In genomic region chr2:143078198-143078851, GRCm38 (mm10) we compare ENCODE assay signal across 27 mouse cellular contexts. TPM values are rescaled to one million over a fixed set of nuclear protein-coding genes. Genes with fewer than 3 reads are reported as not detected.
DNase-seq lines count a peak whose midpoint lies in the region; ATAC-seq lines count a peak whose summit lies in the region.
"Had no signal": no experiment of that assay in that cellular context is flagged by ENCODE, and none has a peak within 500 bp of the region (broad histone marks: within the 10 kb centered on the region; RNA-seq: fewer than 3 reads in every experiment).

Gene Otor (plus strand): TSS chr2:143078473.

- no peak within 1 kb of the TSS for H3K4me2 ChIP-seq in forebrain, embryonic 13.5 days
- H3K4me2 ChIP-seq in forebrain, embryonic 15.5 days (replicated peaks): no peak within 1 kb of the TSS
- no peak within 1 kb of the TSS for H3K4me2 ChIP-seq in midbrain, embryonic 16.5 days (ENCODE audit: low read length)
- peak within 1 kb of the TSS; percentile 32 for H3K4me2 ChIP-seq in embryonic facial prominence, embryonic 14.5 days (ENCODE audit: low read depth, low read length)
- H3K4me2 ChIP-seq: heart, embryonic 12.5 days; hindbrain, embryonic 15.5 days; intestine, embryonic 15.5 days; kidney, embryonic 15.5 days; limb, embryonic 15.5 days; neural tube, embryonic 12.5 days had no signal

- 46% methylated on average over 8 of the region's 8 CpGs for WGBS in forebrain, embryonic 13.5 days
- WGBS in forebrain, embryonic 15.5 days: 54% methylated on average over 8 of the region's 8 CpGs
- whole genome bisulfite sequencing in midbrain, embryonic 10.5 days: 81% methylated on average over 8 of the region's 8 CpGs
- WGBS in midbrain, embryonic 16.5 days: 56% methylated on average over 8 of the region's 8 CpGs
- 28% methylated on average over 8 of the region's 8 CpGs for WGBS in embryonic facial prominence, embryonic 14.5 days

- no peak within 1 kb of the TSS for H3K9ac ChIP-seq in forebrain, embryonic 13.5 days
- no peak within 1 kb of the TSS for H3K9ac ChIP-seq in forebrain, embryonic 15.5 days (replicated peaks)
- no peak within 1 kb of the TSS for H3K9ac ChIP-seq in midbrain, embryonic 16.5 days (ENCODE audit: low read depth, low read length)
- H3K9ac ChIP-seq in embryonic facial prominence, embryonic 14.5 days (ENCODE audit: low read depth, low read length): no peak within 1 kb of the TSS
- H3K9ac ChIP-seq: heart, embryonic 12.5 days; hindbrain, embryonic 15.5 days; intestine, embryonic 15.5 days; kidney, embryonic 15.5 days; limb, embryonic 15.5 days; neural tube, embryonic 12.5 days had no signal

- no peaks in the 10 kb centered on the region for H3K9me3 ChIP-seq in forebrain, embryonic 13.5 days (replicated peaks)
- no peaks in the 10 kb centered on the region for H3K9me3 ChIP-seq in forebrain, embryonic 15.5 days
- no peaks in the 10 kb centered on the region for H3K9me3 ChIP-seq in midbrain, embryonic 10.5 days (replicated peaks)
- no peaks in the 10 kb centered on the region for H3K9me3 ChIP-seq in midbrain, embryonic 16.5 days (replicated peaks; ENCODE audit: control insufficient read depth, low read length, poor library complexity, severe bottlenecking)
- no peaks in the 10 kb centered on the region for H3K9me3 ChIP-seq in embryonic facial prominence, embryonic 14.5 days (ENCODE audit: control insufficient read depth, low read length)
- H3K9me3 ChIP-seq: heart, embryonic 12.5 days; hindbrain, embryonic 15.5 days; intestine, embryonic 15.5 days; kidney, embryonic 15.5 days; limb, embryonic 15.5 days; neural tube, embryonic 12.5 days had no signal

- H3K36me3 ChIP-seq in forebrain, embryonic 13.5 days (ENCODE audit: poor library complexity, severe bottlenecking): no peaks in the 10 kb centered on the region
- no peaks in the 10 kb centered on the region for H3K36me3 ChIP-seq in forebrain, embryonic 15.5 days
- no peaks in the 10 kb centered on the region for H3K36me3 ChIP-seq in midbrain, embryonic 10.5 days
- H3K36me3 ChIP-seq in midbrain, embryonic 16.5 days (ENCODE audit: control insufficient read depth, insufficient read depth, low read length): no peaks in the 10 kb centered on the region
- no peaks in the 10 kb centered on the region for H3K36me3 ChIP-seq in embryonic facial prominence, embryonic 14.5 days (ENCODE audit: control insufficient read depth, insufficient read depth, low read length)
- H3K36me3 ChIP-seq: heart, embryonic 12.5 days; hindbrain, embryonic 15.5 days; intestine, embryonic 15.5 days; kidney, embryonic 15.5 days; limb, embryonic 15.5 days; neural tube, embryonic 12.5 days had no signal

- peaks cover 11% of the 10 kb centered on the region for H3K4me1 ChIP-seq in forebrain, embryonic 13.5 days
- H3K4me1 ChIP-seq in forebrain, embryonic 15.5 days: no peaks in the 10 kb centered on the region
- peaks cover 11% of the 10 kb centered on the region for H3K4me1 ChIP-seq in midbrain, embryonic 10.5 days
- H3K4me1 ChIP-seq in midbrain, embryonic 16.5 days (ENCODE audit: control insufficient read depth, insufficient read depth, low read length): no peaks in the 10 kb centered on the region
- H3K4me1 ChIP-seq in embryonic facial prominence, embryonic 14.5 days (ENCODE audit: control insufficient read depth, insufficient read depth, low read length): peaks cover 12% of the 10 kb centered on the region
- H3K4me1 ChIP-seq: hindbrain, embryonic 15.5 days; intestine, embryonic 15.5 days; kidney, embryonic 15.5 days; neural tube, embryonic 12.5 days had no signal

- no peak within 1 kb of the TSS for H3K27ac ChIP-seq in forebrain, embryonic 13.5 days
- no peak within 1 kb of the TSS for H3K27ac ChIP-seq in forebrain, embryonic 15.5 days (replicated peaks)
- peak within 1 kb of the TSS; percentile 17; the same call in 1 of the 2 replicates for H3K27ac ChIP-seq in midbrain, embryonic 10.5 days (replicated peaks)
- no peak within 1 kb of the TSS for H3K27ac ChIP-seq in midbrain, embryonic 16.5 days (ENCODE audit: low read length)
- peak within 1 kb of the TSS; percentile 54 for H3K27ac ChIP-seq in embryonic facial prominence, embryonic 14.5 days (replicated peaks; ENCODE audit: low read depth, low read length)
- H3K27ac ChIP-seq: gastrocnemius, adult 2 months; hindbrain, embryonic 15.5 days; intestine, embryonic 15.5 days; kidney, embryonic 15.5 days; limb, embryonic 15.5 days; neural tube, embryonic 12.5 days had no signal

- no peak within 1 kb of the TSS for H3K4me3 ChIP-seq in forebrain, embryonic 13.5 days
- no peak within 1 kb of the TSS for H3K4me3 ChIP-seq in forebrain, embryonic 15.5 days
- no peak within 1 kb of the TSS for H3K4me3 ChIP-seq in midbrain, embryonic 10.5 days
- no peak within 1 kb of the TSS for H3K4me3 ChIP-seq in midbrain, embryonic 16.5 days (ENCODE audit: low read depth, low read length)
- no peak within 1 kb of the TSS for H3K4me3 ChIP-seq in embryonic facial prominence, embryonic 14.5 days (ENCODE audit: low read depth, low read length)
- H3K4me3 ChIP-seq: gastrocnemius, adult 2 months; heart, embryonic 12.5 days; hindbrain, embryonic 15.5 days; intestine, embryonic 15.5 days; kidney, embryonic 15.5 days; limb, embryonic 15.5 days; neural tube, embryonic 12.5 days had no signal

- no peak for DNase-seq in midbrain, embryonic 10.5 days (ENCODE audit: low spot score)
- DNase-seq in embryonic facial prominence, embryonic 14.5 days (ENCODE audit: low spot score): peak; percentile 71
- DNase-seq in layer of hippocampus, adult 18-20 months (ENCODE audit: low spot score in 2 of 2): no peak
- DNase-seq: adrenal gland, postnatal 36 days; cerebellum, adult 18-20 months; cerebellum, postnatal 25 days; gastrocnemius, adult 2 months; kidney, postnatal 4 days; thymus, postnatal 14 days had no signal

- peak; percentile 59; the same call in 1 of the 2 replicates for ATAC-seq in forebrain, embryonic 13.5 days
- ATAC-seq in forebrain, embryonic 15.5 days (replicated peaks): no peak; the same call in 1 of the 2 replicates
- ATAC-seq in midbrain, embryonic 16.5 days: no peak
- ATAC-seq in embryonic facial prominence, embryonic 14.5 days (ENCODE audit: low read depth): 0 out of 2 replicates have a peak, but pooled peaks have one; percentile 74
- ATAC-seq in megakaryocyte-erythroid progenitor cell, adult 5-6 weeks (replicated peaks; ENCODE audit: low FRiP score, low TSS enrichment, poor library complexity, severe bottlenecking): no peak
- ATAC-seq: CD4-positive, CD25-positive, alpha-beta regulatory T cell, adult 4 months; intestine, embryonic 15.5 days had no signal

- no peaks in the 10 kb centered on the region for H3K27me3 ChIP-seq in forebrain, embryonic 13.5 days
- H3K27me3 ChIP-seq in forebrain, embryonic 15.5 days: no peaks in the 10 kb centered on the region
- no peaks in the 10 kb centered on the region for H3K27me3 ChIP-seq in midbrain, embryonic 10.5 days (ENCODE audit: low read depth, poor library complexity, severe bottlenecking)
- H3K27me3 ChIP-seq in midbrain, embryonic 16.5 days (ENCODE audit: control insufficient read depth, insufficient read depth, low read depth, low read length): no peaks in the 10 kb centered on the region
- H3K27me3 ChIP-seq in embryonic facial prominence, embryonic 14.5 days (replicated peaks; ENCODE audit: control insufficient read depth, insufficient read depth, low read length): no peaks in the 10 kb centered on the region
- H3K27me3 ChIP-seq: heart, embryonic 12.5 days; hindbrain, embryonic 15.5 days; intestine, embryonic 15.5 days; kidney, embryonic 15.5 days; limb, embryonic 15.5 days; neural tube, embryonic 12.5 days had no signal

RNA-seq across cellular contexts. Expression of gene Otor, which starts in this region (rescaled TPM):
- polyA plus RNA-seq in forebrain, embryonic 13.5 days (2015; fragmentation: Nextera tagmentation; extraction: Ambion mirVana): 0.89 and 2.7 TPM in 2 replicates
- 0.42 and 0.93 TPM in 2 replicates for polyA plus RNA-seq in forebrain, embryonic 15.5 days (2015; fragmentation: Nextera tagmentation; extraction: Ambion mirVana)
- polyA plus RNA-seq in midbrain, embryonic 10.5 days (2016; fragmentation: Nextera tagmentation; extraction: Ambion mirVana): 0.78 and 1.7 TPM in 2 replicates
- 0.98 and 1.8 TPM in 2 replicates for polyA plus RNA-seq in midbrain, embryonic 16.5 days (2015; fragmentation: Nextera tagmentation; extraction: Ambion mirVana)
- polyA plus RNA-seq in embryonic facial prominence, embryonic 14.5 days (2014; fragmentation: Nextera tagmentation; extraction: Ambion mirVana): 55.4 and 62.6 TPM in 2 replicates
- under 1 TPM in 1 of 2 experiments, not detected in 1; 0.45 TPM for total RNA-seq in layer of hippocampus, adult 18-20 months (2021)
- not detected in 2 replicates for total RNA-seq in megakaryocyte-erythroid progenitor cell, adult 5-6 weeks (2014; fragmentation: Nextera tagmentation)
- total RNA-seq in megakaryocyte-erythroid progenitor cell, adult 5-6 weeks (2017): not detected in 2 replicates
- total RNA-seq: adrenal gland, postnatal 36 days; ES-E14; gastrocnemius, adult 2 months; granulocyte monocyte progenitor cell, adult 5-6 weeks; heart, postnatal 25 days; layer of hippocampus, postnatal 10 days; left cerebral cortex, adult 8-10 months had no signal
- polyA plus RNA-seq: CD4-positive, CD25-positive, alpha-beta regulatory T cell, adult 4 months; liver, embryonic 16.5 days; testis, adult 2 months had no signal

Comparison
In these comparisons a context has a peak if more than half of its experiments do, and no peak if none do; other contexts are left out.
1. RNA of gene Otor (polyA plus RNA-seq): 55.4 to 62.6 TPM in embryonic facial prominence, embryonic 14.5 days; 0.98 to 1.8 TPM in midbrain, embryonic 16.5 days, 0.89 to 2.7 TPM in forebrain, embryonic 13.5 days, 0.78 to 1.7 TPM in midbrain, embryonic 10.5 days and 0.42 to 0.93 TPM in forebrain, embryonic 15.5 days; every median in the first group is over 10 times any median in the second.
2. ATAC-seq: peak in forebrain, embryonic 13.5 days (single experiment) and embryonic facial prominence, embryonic 14.5 days (single experiment); none in forebrain, embryonic 15.5 days (single experiment), midbrain, embryonic 16.5 days (single experiment) and megakaryocyte-erythroid progenitor cell, adult 5-6 weeks (single experiment).
3. H3K27ac ChIP-seq: peak in midbrain, embryonic 10.5 days (single experiment) and embryonic facial prominence, embryonic 14.5 days (single experiment); none in forebrain, embryonic 13.5 days (single experiment), forebrain, embryonic 15.5 days (single experiment) and midbrain, embryonic 16.5 days (single experiment).